In genomic region chr11:83271151-83271950, GRCm38 (mm10) we compare ENCODE assay signal across 8 mouse cellular contexts. TPM values are rescaled to one million over a fixed set of nuclear protein-coding genes. Genes with fewer than 3 reads are reported as not detected.
DNase-seq lines count a peak whose midpoint lies in the region; ATAC-seq and TF ChIP-seq lines count a peak whose summit lies in the region.

No protein-coding gene starts in this region.

- no peaks in the 10 kb centered on the region for H3K9me3 ChIP-seq in heart, embryonic 11.5 days (replicated peaks; ENCODE audit: control insufficient read depth, low read length)
- H3K9me3 ChIP-seq in kidney, embryonic 16.5 days (ENCODE audit: low read length): no peaks in the 10 kb centered on the region

- peak overlapping the region; percentile 84 for H3K9ac ChIP-seq in heart, embryonic 11.5 days (ENCODE audit: low read depth, low read length)
- H3K9ac ChIP-seq in kidney, embryonic 16.5 days (replicated peaks; ENCODE audit: low read length): peak overlapping the region; percentile 71
- peak overlapping the region; percentile 65 for H3K9ac ChIP-seq in liver, adult 2 months (ENCODE audit: low read depth, low read length)

- peak; percentile 78 for ATAC-seq in erythroblast, adult 5-6 weeks (replicated peaks; ENCODE audit: low FRiP score, poor library complexity, severe bottlenecking)
- peak; percentile 83 for ATAC-seq in heart, embryonic 11.5 days (replicated peaks; ENCODE audit: insufficient number of reproducible peaks, low FRiP score, low TSS enrichment)
- peak; percentile 87 for ATAC-seq in kidney, embryonic 16.5 days (ENCODE audit: low FRiP score, low TSS enrichment)

- TF ChIP-seq POLR2A in bone marrow macrophage, adult 2 months (IDR thresholded peaks at IDR 0.05; ENCODE audit: borderline replicate concordance, low read depth, low read length): no peak
- peak; percentile 31; the same call in 1 of the 2 replicates for TF ChIP-seq POLR2A in liver, adult 2 months (IDR thresholded peaks at IDR 0.05; ENCODE audit: extremely low read depth, insufficient read depth, low read length)
- no peak for TF ChIP-seq POLR2A in myocyte (IDR thresholded peaks at IDR 0.05; ENCODE audit: insufficient read length, low read depth)

- peak overlapping the region; percentile 61 for H3K4me2 ChIP-seq in heart, embryonic 11.5 days
- peak overlapping the region; percentile 62 for H3K4me2 ChIP-seq in kidney, embryonic 16.5 days (replicated peaks; ENCODE audit: low read depth, low read length)
- H3K4me2 ChIP-seq in myocyte (ENCODE audit: low read depth): peak overlapping the region; percentile 99

- H3K4me3 ChIP-seq in bone marrow macrophage, adult 2 months (ENCODE audit: insufficient read depth, low read length): peak overlapping the region; percentile 70
- H3K4me3 ChIP-seq in heart, embryonic 11.5 days (ENCODE audit: low read depth, low read length): peak overlapping the region; percentile 61
- peak overlapping the region; percentile 63 for H3K4me3 ChIP-seq in kidney, embryonic 16.5 days (ENCODE audit: low read length)
- peak overlapping the region; percentile 49 for H3K4me3 ChIP-seq in liver, adult 2 months (ENCODE audit: insufficient read depth, low read depth, low read length)
- H3K4me3 ChIP-seq in myocyte: peak overlapping the region; percentile 29

- no peak for TF ChIP-seq CTCF in bone marrow macrophage, adult 2 months (IDR thresholded peaks at IDR 0.05; ENCODE audit: low read depth, low read length)
- no peak for TF ChIP-seq CTCF in liver, adult 2 months (IDR thresholded peaks at IDR 0.05; ENCODE audit: low read depth, low read length)

- H3K27ac ChIP-seq in bone marrow macrophage, adult 2 months (ENCODE audit: insufficient read depth, low read depth, low read length): peak overlapping the region; percentile 92
- H3K27ac ChIP-seq in heart, embryonic 11.5 days (ENCODE audit: low read depth, low read length): peak overlapping the region; percentile 76
- peak overlapping the region; percentile 84 for H3K27ac ChIP-seq in kidney, embryonic 16.5 days (ENCODE audit: low read length)
- no peak overlapping the region; the same call in 1 of the 2 replicates for H3K27ac ChIP-seq in liver, adult 2 months (replicated peaks; ENCODE audit: insufficient read depth, low read depth, low read length)

- no peak overlapping the region for H3ac ChIP-seq in myocyte (ENCODE audit: control insufficient read depth, insufficient read length)

- H3K4me1 ChIP-seq in bone marrow macrophage, adult 2 months (ENCODE audit: control insufficient read depth, insufficient read depth, low read length): 0 out of 2 replicates have a peak, but pooled peaks cover 3% of the 10 kb centered on the region
- no peaks in the 10 kb centered on the region for H3K4me1 ChIP-seq in heart, embryonic 11.5 days (ENCODE audit: control insufficient read depth, insufficient read depth, low read length)
- no peaks in the 10 kb centered on the region for H3K4me1 ChIP-seq in kidney, embryonic 16.5 days (ENCODE audit: insufficient read depth, low read length)
- no peaks in the 10 kb centered on the region for H3K4me1 ChIP-seq in liver, adult 2 months (ENCODE audit: control insufficient read depth, insufficient read depth, low read length)

- peak; percentile 90 for DNase-seq in B cell, adult 2 months
- DNase-seq in liver, adult 2 months (ENCODE audit: extremely low read depth, low read depth, low spot score): peak; percentile 84
- DNase-seq in splenic B cell, adult 2 months (ENCODE audit: low read depth, low spot score): peak; percentile 91

- H3K79me2 ChIP-seq in liver, adult 2 months (ENCODE audit: control insufficient read depth, insufficient read depth, low read length): no peaks in the 10 kb centered on the region
- H3K79me2 ChIP-seq in myocyte (ENCODE audit: control insufficient read depth, insufficient read depth): no peaks in the 10 kb centered on the region

- H3K27me3 ChIP-seq in heart, embryonic 11.5 days (ENCODE audit: control insufficient read depth, insufficient read depth, low read length): peaks cover 4% of the 10 kb centered on the region; the same call in 1 of the 2 replicates
- no peaks in the 10 kb centered on the region for H3K27me3 ChIP-seq in kidney, embryonic 16.5 days (ENCODE audit: insufficient read depth, low read length)
- no peaks in the 10 kb centered on the region for H3K27me3 ChIP-seq in liver, adult 2 months (ENCODE audit: control insufficient read depth, insufficient read depth, low read length)
- peaks cover 8% of the 10 kb centered on the region for H3K27me3 ChIP-seq in myocyte (ENCODE audit: control insufficient read depth, insufficient read depth, insufficient read length)
- H3K27me3 ChIP-seq in splenic B cell, adult 2 months (ENCODE audit: control insufficient read depth, insufficient read depth, low read length, poor library complexity, severe bottlenecking): no peaks in the 10 kb centered on the region

- under 1% methylated on average over 26 of the region's 26 CpGs for WGBS in heart, embryonic 11.5 days (ENCODE audit: insufficient replicate concordance)
- under 1% methylated on average over 26 of the region's 26 CpGs for WGBS in kidney, embryonic 16.5 days
- WGBS in liver, adult 2 months: under 1% methylated on average over 26 of the region's 26 CpGs

- no peaks in the 10 kb centered on the region for H3K36me3 ChIP-seq in heart, embryonic 11.5 days (ENCODE audit: control insufficient read depth, insufficient read depth, low read length)
- H3K36me3 ChIP-seq in kidney, embryonic 16.5 days (ENCODE audit: insufficient read depth, low read length): no peaks in the 10 kb centered on the region
- H3K36me3 ChIP-seq in liver, adult 2 months (ENCODE audit: control insufficient read depth, insufficient read depth, low read length): no peaks in the 10 kb centered on the region
- H3K36me3 ChIP-seq in myocyte (ENCODE audit: control insufficient read depth, insufficient read depth): no peaks in the 10 kb centered on the region
- H3K36me3 ChIP-seq in splenic B cell, adult 2 months (ENCODE audit: control insufficient read depth, insufficient read depth, low read length, poor library complexity, severe bottlenecking): no peaks in the 10 kb centered on the region

TF ChIP-seq in myocyte, 11 proteins besides CTCF, POLR2A, EP300 and RAD21:
- no peak for TF ChIP-seq REST (IDR thresholded peaks at IDR 0.05; ENCODE audit: insufficient read depth, insufficient read length)
- TF ChIP-seq CEBPB (IDR thresholded peaks at IDR 0.05; ENCODE audit: insufficient read depth, poor library complexity, severe bottlenecking): peak; percentile 56; the same call in 1 of the 2 replicates
- peak; percentile 65 for TF ChIP-seq POLR2AphosphoS2 (IDR thresholded peaks at IDR 0.05; ENCODE audit: insufficient read length, low read depth)

RNA-seq across cellular contexts. Expression of gene Slfn14, which starts 15.2 kb away (rescaled TPM):
- not detected in 2 replicates for polyA plus RNA-seq in bone marrow macrophage, adult 2 months (2012; ENCODE audit: insufficient read depth, insufficient read length, missing spikeins)
- total RNA-seq in erythroblast, adult 5-6 weeks (2015; ENCODE audit: low replicate concordance): 616 and 623 TPM in 2 replicates
- 920 and 955 TPM in 2 replicates for total RNA-seq in erythroblast, adult 5-6 weeks (2017; ENCODE audit: low replicate concordance)
- polyA plus RNA-seq in heart, embryonic 11.5 days (2014; fragmentation: Nextera tagmentation; extraction: Ambion mirVana): 3.1 and 3.9 TPM in 2 replicates
- 0.25 and 0.42 TPM in 2 replicates for polyA plus RNA-seq in kidney, embryonic 16.5 days (2015; fragmentation: Nextera tagmentation; extraction: Ambion mirVana)
- total RNA-seq in liver, adult 2 months (2014; rRNA removed): not detected in 2 replicates
- polyA plus RNA-seq in liver, adult 2 months (2012; rRNA removed): not detected in 2 replicates
- polyA plus RNA-seq in myocyte (2012; fragmentation: generic; extraction: Trizol): 0.01 TPM

RNA-seq across cellular contexts. Expression of gene Ap2b1, which starts 27.5 kb away (rescaled TPM):
- polyA plus RNA-seq in bone marrow macrophage, adult 2 months (2012; ENCODE audit: insufficient read depth, insufficient read length, missing spikeins): 59.5 and 69.7 TPM in 2 replicates
- 20.8 and 28.2 TPM in 2 replicates for total RNA-seq in erythroblast, adult 5-6 weeks (2015; ENCODE audit: low replicate concordance)
- 46.0 and 52.7 TPM in 2 replicates for total RNA-seq in erythroblast, adult 5-6 weeks (2017; ENCODE audit: low replicate concordance)
- 51.5 and 66.1 TPM in 2 replicates for polyA plus RNA-seq in heart, embryonic 11.5 days (2014; fragmentation: Nextera tagmentation; extraction: Ambion mirVana)
- 64.2 and 70.8 TPM in 2 replicates for polyA plus RNA-seq in kidney, embryonic 16.5 days (2015; fragmentation: Nextera tagmentation; extraction: Ambion mirVana)
- total RNA-seq in liver, adult 2 months (2014; rRNA removed): 25.4 and 31.3 TPM in 2 replicates
- 16.2 and 16.3 TPM in 2 replicates for polyA plus RNA-seq in liver, adult 2 months (2012; rRNA removed)
- polyA plus RNA-seq in myocyte (2012; fragmentation: generic; extraction: Trizol): 64.7 TPM

RNA-seq across cellular contexts. Expression of gene Pex12, which starts 31.0 kb away (rescaled TPM):
- 6.2 and 12.2 TPM in 2 replicates for polyA plus RNA-seq in bone marrow macrophage, adult 2 months (2012; ENCODE audit: insufficient read depth, insufficient read length, missing spikeins)
- 1.3 and 2.9 TPM in 2 replicates for total RNA-seq in erythroblast, adult 5-6 weeks (2015; ENCODE audit: low replicate concordance)
- 1.3 and 3.9 TPM in 2 replicates for total RNA-seq in erythroblast, adult 5-6 weeks (2017; ENCODE audit: low replicate concordance)
- 9.6 and 9.7 TPM in 2 replicates for polyA plus RNA-seq in heart, embryonic 11.5 days (2014; fragmentation: Nextera tagmentation; extraction: Ambion mirVana)
- polyA plus RNA-seq in kidney, embryonic 16.5 days (2015; fragmentation: Nextera tagmentation; extraction: Ambion mirVana): 14.0 and 15.2 TPM in 2 replicates
- total RNA-seq in liver, adult 2 months (2014; rRNA removed): 4.3 and 5.5 TPM in 2 replicates
- 7.9 and 10.1 TPM in 2 replicates for polyA plus RNA-seq in liver, adult 2 months (2012; rRNA removed)
- 8.7 TPM for polyA plus RNA-seq in myocyte (2012; fragmentation: generic; extraction: Trizol)
